Mouse (Mus musculus) mouse trophoblast stem cell (cell line): ENCODE results near the gene Syce3.
"Not testable (repeated sequence)": the region's sequence is repeated elsewhere in the genome, so short reads cannot be mapped to it uniquely, and the experiment has no call there.

Experiments
- in situ Hi-C, 2 experiments: fragments of 300-500 bp; cut with MseI, MboI; formaldehyde crosslinking; loops; 2 replicates in 1 of 2; 3 replicates in 1 of 2; pipeline ENCODE4 v1.15.1; 2025

Syce3 gene

GRCm38 (mm10) chr15:89410118-89410517, at the start of gene Syce3:
Syce3 (minus strand) TSS chr15:89410503.
- in situ Hi-C loops, result no loop called here

- in situ Hi-C loops, result no loop called here
Observed at GRCm38 (mm10) chr15:89459821-89460220, 49.5 kb upstream of the Syce3 start.

- in situ Hi-C loops, result no loop called here
Observed at GRCm38 (mm10) chr15:89458942-89459341, 48.6 kb upstream of the Syce3 start.

- in situ Hi-C loops, result no loop called here
Observed at GRCm38 (mm10) chr15:89455642-89456041, 45.3 kb upstream of the Syce3 start.

- in situ Hi-C loops, result no loop called here
Observed at GRCm38 (mm10) chr15:89454857-89455256, 44.6 kb upstream of the Syce3 start.

- in situ Hi-C loops, result no loop called here
Observed at GRCm38 (mm10) chr15:89453865-89454478, 43.7 kb upstream of the Syce3 start, which contains the start of gene Mapk8ip2. Mapk8ip2 (plus strand) TSS chr15:89453913.

DNA sequence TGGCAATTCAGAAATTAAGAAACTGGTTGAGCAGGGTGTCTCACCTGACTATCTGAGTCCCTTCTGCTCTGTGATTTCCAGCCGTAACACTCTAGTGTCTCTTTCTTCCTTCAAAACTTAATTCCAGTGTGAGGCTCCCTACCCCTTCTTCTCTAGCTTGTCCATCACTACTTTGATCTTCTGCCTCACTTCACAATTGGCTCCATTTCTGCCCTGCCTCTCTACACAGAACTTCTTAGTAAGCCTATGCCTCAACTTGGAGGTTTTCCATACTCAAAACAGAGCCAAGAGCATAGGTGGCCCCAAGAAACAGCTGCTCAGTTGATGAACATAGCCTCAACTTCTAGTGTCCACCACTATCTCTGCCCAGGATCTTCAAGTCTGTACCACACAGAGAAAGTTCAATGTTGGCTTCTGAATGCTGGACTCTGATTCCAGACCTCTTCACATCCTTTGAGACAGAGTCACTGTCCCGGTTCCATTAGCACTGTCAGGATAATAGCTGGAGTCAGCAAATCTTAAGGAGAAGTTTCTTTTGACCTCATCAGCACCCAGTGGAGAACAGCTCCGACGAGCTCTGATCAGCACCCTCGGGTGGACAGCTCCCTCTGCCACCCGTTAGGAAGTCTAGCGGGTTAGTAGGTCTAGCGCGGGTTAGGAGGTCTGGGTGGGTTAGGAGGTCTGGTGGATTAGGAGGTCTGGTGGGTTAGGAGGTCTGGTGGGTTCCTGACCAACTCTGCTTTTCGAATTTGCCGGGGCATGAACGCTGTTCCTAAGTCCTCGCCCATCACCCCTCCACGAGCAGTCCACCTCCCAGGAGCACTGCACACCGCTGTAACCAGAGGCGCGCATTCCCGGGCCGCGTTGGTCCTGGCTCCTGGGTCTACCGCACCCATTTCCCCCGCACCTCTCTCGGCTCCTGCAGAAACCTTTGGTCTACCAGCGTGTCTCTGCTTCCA, 42.9 kb upstream of the Syce3 start:
- in situ Hi-C loops, result no loop called here

DNA sequence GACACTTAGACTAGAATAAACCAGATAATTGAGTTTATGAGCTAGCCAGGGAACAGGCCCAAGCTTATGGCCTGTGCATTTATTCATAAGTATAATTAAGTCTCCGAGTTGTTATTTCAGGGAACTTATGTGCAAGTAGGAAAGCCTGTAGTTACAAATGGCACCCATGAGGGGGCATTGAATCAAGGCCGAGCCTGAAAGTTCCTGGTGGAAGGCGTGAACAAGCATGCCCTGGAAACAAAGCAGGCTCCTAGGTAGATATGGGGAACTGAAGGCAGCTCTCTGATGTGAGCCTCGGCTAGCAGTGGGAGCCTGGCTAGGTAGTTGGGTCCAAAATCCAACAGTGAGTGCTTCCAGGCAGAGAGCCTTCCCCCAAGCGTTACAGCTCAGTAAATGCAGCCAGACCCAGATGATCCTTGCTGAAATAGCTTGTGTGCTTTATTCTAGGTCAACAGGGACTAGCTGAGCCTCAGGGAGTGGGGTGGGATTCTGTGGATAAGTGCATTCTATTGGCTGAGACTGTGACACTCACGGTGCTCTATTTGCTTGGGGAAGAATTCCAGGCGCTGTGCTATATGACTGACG, 32.3 kb upstream of the Syce3 start:
- in situ Hi-C loops, result no loop called here

DNA sequence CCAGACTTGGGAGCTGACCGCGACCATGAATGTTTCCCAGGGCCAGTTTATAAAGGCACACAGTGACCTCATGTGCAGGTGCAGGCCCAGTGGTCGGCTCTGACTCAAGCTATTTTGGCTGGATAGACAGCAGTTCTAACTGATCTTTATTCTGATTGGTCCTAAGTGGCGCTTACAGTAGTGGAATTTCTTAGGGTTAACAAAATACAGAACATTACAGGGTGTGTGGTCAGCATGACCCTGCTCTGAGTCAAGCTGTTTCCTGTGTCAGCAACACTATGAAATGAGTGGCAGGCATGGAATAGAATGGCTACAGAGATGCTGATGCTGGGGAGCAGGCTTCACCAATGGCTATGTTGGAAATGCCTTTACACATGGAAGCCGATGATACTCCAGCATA, 25.6 kb upstream of the Syce3 start:
- in situ Hi-C loops, result no loop called here

DNA sequence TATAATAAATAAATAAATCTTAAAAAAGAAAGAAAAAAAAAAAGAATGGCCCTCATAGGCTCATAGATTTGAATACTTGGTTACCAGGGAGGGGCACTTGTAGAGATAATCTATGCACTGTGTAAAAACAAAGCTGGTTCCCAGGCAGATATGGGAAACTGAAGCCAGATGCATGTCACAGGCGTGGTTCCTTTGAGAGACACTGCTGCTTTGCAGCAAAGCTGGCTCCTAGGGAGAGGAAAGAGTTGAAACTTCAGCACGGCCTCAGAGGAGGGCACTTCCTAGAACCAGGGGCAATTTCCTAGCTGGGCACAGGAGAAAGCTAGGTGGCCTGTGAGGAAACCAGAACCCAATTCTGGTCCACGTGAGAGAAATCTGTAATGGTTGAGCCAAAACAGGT, 23.8 kb upstream of the Syce3 start:
- in situ Hi-C loops, result no loop called here

GRCm38 (mm10) chr15:89432946-89433345, 22.6 kb upstream of the Syce3 start:
- in situ Hi-C loops, result no loop called here

DNA sequence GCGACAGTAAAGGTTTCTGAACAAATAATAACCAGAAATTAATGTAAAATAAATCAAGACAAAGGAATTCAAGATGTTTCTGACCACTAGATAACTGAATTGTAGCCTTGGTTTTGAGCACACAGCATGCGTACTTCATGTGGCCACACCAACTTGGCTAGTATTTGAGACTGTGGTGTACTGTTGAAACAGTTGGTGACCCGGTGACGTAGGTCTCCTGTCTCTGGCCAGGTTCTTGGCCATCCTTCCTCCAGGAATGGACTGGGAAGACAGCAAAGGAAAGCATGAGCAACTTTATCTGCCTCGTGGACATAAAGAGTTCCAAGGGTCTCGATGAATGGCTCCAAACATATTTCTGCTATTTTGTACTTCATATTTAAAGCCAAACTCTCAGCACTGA, 21.5 kb upstream of the Syce3 start:
- in situ Hi-C loops, result no loop called here

DNA sequence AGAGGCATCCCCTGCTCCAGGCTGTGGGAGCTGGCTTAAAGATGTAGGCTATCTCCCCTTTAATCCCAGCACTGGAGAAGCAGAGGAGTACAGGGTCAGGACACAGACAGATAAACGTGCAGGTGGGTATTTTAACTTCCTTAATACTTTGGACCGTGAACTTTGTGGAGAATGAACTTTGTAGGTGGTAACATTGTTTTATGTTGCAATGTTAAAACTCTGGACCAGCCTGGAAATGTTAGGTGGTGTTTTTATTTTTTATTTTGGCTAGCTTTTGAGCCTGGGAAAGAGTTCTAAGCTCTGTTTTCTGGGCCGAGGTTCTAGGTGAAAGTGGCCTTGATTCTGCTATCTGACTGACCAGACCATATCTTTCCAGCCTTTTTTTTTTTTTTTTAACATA, 21.0 kb upstream of the Syce3 start:
- in situ Hi-C loops, result no loop called here

DNA sequence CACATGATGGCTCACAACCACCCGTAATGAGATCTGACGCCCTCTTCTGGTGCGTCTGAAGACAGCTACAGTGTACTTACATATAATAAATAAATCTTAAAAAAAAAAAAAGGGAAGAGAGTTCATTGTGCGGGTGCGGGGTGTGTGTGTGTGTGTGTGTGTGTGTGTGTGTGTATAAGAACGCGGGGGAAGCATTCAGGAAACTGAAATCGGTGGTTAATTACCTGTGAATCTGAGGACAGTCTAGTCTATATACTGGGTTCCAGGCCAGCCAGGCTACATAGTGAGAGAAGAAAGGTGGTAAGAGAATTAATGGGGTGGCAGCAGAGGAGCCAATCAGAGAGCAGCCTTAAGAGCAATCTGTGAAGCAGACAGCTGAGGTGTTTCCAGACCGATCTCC, 20.5 kb upstream of the Syce3 start:
- in situ Hi-C loops, result not testable (repeated sequence)

- in situ Hi-C loops, result no loop called here
Observed at GRCm38 (mm10) chr15:89430341-89430740, 20.0 kb upstream of the Syce3 start.

DNA sequence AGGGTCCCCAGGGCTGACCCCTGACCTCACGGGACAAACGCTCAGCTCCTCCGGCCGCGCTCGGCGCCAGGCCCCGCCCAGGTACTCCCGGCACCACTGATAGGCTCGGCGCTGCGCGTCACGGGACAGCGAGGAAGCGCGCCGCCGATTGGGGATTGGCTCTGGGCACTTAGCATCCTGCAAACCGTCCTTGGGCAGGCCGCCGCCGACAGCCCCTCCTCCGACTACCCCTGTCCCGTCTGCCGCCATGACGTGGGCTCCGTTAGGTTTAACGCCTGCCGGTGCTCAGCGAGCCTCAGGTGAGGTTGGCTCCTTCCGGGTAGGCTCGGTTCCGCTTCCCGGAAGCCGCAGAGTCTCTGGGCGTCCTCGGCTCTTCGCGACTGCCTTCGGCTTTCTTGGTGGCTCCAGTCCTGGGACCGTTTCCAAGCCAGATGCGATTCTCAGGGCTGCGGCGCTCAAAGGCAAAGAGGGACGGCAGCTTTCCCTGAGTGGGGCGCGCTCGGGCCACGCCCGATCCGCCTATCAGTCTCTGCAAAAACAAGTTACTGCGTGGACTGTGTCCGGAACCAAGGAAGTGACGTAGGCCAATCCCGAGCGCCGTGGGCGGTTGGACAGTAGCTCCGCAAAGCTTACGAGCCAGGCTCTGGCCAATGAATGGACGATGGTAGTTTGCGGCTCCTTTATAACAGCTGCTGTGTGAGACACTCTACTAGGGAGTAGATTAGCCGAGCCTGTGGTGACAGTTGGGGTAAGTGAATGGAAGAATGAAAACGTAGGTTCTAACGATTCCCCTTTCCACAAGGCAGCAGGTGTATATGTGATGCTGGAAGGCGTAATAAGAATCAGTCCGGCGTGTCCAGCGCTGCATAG, 19.3 kb upstream of the Syce3 start, which contains the start of the genes C730034F03Rik, Gm44502 and Chkb:
TSS of gene C730034F03Rik (plus strand) at position 238 of the 870 bp plus-strand sequence.
TSS of gene Gm44502 (minus strand) at position 345 of the 870 bp plus-strand sequence.
TSS of gene Chkb (minus strand) at position 557 of the 870 bp plus-strand sequence.
- in situ Hi-C loops, result no loop called here

DNA sequence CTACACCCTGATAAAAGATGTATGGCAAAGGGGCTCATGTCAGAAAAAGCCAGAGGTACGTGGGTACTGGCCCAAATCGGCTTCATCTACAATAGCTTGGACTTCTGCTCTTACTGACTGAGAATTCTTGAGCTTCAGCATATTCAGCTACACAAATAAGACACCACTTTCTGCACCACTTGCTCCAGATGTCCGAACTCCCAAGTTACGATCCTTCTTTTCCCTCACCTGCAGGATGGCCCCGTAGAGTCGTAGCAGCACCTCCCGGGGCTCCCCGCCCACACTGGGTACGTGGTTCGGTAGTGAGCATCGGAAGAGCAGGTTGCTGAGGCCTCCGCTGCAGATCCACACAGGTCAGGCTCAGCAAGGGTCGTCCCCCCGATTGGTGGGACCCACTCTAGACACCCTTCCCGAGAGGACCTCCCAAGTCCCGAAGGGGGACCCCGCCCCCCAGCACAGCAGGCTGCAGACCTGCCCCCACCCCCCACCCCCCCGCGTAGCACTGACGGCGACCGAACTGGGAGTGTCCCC, 18.6 kb upstream of the Syce3 start:
- in situ Hi-C loops, result no loop called here

- in situ Hi-C loops, result no loop called here
Observed at GRCm38 (mm10) chr15:89428136-89428790, 18.0 kb upstream of the Syce3 start.

- in situ Hi-C loops, result no loop called here
Observed at GRCm38 (mm10) chr15:89426716-89427115, 16.4 kb upstream of the Syce3 start.

DNA sequence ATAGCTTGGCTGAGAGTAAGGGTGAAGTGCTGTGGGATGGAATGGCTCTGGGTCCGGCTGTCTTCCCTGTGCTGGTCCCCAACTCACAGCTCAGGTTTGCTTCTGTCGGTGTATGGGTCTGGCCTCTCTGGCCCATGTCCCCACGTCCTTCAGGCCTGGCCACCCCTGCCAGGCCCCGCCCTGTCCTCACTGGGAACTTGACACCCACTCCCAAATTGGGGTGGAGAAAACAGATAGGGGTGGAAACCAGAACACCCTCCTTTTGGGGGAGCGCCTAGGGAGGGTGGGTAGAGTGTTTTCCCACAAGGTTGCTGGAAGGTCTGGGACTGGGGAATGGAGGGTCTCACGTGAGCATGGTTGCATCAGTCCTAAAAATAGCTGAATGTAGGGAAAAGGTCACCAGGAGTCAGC, 15.4 kb upstream of the Syce3 start, which contains the start of gene Cpt1b:
TSS of gene Cpt1b (minus strand) at position 153 of the 411 bp plus-strand sequence.
- in situ Hi-C loops, result no loop called here
